Mouse (Mus musculus): ENCODE data around the gene Rnf6. TPM values are rescaled to one million over a fixed set of nuclear protein-coding genes. Genes with fewer than 3 reads are reported as not detected.

The Rnf6 gene
- polyA plus RNA-seq (2015; fragmentation: Illumina TruSeq; extraction: RNeasy Lipid Tissue Mini Kit (QIAGEN cat#74804); ENCODE audit: insufficient read depth, low replicate concordance) = 46.7 TPM

GRCm38 (mm10) chr5:146220879-146221714, at the start of gene Rnf6:
Gene Rnf6, minus strand, starts transcription at chr5:146221555.

GRCm38 (mm10) chr5:146230864-146231654, 9.7 kb upstream of the Rnf6 start, which contains the start of gene Cdk8:
Gene Cdk8, plus strand, starts transcription at chr5:146231230.

DNA sequence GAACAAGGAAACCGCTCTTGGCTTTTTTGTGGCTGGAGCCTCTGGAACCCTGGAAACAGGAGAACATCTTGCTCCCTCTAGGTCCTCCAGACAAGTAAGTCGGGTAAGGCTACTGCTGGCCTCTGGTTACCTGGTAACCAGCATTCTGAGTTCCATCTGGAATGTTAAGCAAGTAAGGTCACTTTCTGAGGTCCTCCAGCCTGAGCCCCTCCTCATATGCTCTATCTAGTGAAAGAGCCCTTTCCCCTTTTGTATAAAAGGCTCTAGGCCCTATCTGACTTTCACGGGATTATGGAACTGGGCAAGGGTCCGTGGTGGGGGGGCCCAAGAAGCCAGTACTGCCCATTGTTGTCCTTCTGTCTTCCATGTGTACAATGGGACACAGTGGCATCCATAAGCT, 36.2 kb downstream of the Rnf6 start, which contains the start of gene 1700001J03Rik:
1700001J03Rik (minus strand) TSS at position 101 of the 400 bp plus-strand sequence.

GRCm38 (mm10) chr5:146170621-146171020, 50.7 kb downstream of the Rnf6 start, which contains the start of gene Gm6309:
Gene Gm6309, minus strand, starts transcription at chr5:146170721.

GRCm38 (mm10) chr5:146160439-146160838, 60.9 kb downstream of the Rnf6 start, which contains the start of gene Gm5565:
Gene Gm5565, minus strand, starts transcription at chr5:146160539.

Other genes with a start within 250 kb of the Rnf6 start
- gene Cyp3a25, start 211.9 kb downstream of the Rnf6 start, polyA plus RNA-seq (2015; fragmentation: Illumina TruSeq; extraction: RNeasy Lipid Tissue Mini Kit (QIAGEN cat#74804); ENCODE audit: insufficient read depth, low replicate concordance) = not detected
- not detected for gene Cyp3a59, start 142.3 kb downstream of the Rnf6 start, polyA plus RNA-seq (2015; fragmentation: Illumina TruSeq; extraction: RNeasy Lipid Tissue Mini Kit (QIAGEN cat#74804); ENCODE audit: insufficient read depth, low replicate concordance)
- gene Gm5565, start 61.0 kb downstream of the Rnf6 start, polyA plus RNA-seq (2015; fragmentation: Illumina TruSeq; extraction: RNeasy Lipid Tissue Mini Kit (QIAGEN cat#74804); ENCODE audit: insufficient read depth, low replicate concordance) = not detected
- not detected for gene Gm6309, start 50.8 kb downstream of the Rnf6 start, polyA plus RNA-seq (2015; fragmentation: Illumina TruSeq; extraction: RNeasy Lipid Tissue Mini Kit (QIAGEN cat#74804); ENCODE audit: insufficient read depth, low replicate concordance)
- 0.80 TPM for gene 1700001J03Rik, start 36.3 kb downstream of the Rnf6 start, polyA plus RNA-seq (2015; fragmentation: Illumina TruSeq; extraction: RNeasy Lipid Tissue Mini Kit (QIAGEN cat#74804); ENCODE audit: insufficient read depth, low replicate concordance)
- gene Cdk8, start 9.7 kb upstream of the Rnf6 start, polyA plus RNA-seq (2015; fragmentation: Illumina TruSeq; extraction: RNeasy Lipid Tissue Mini Kit (QIAGEN cat#74804); ENCODE audit: insufficient read depth, low replicate concordance) = 49.3 TPM
- gene Wasf3, start 163.4 kb upstream of the Rnf6 start, polyA plus RNA-seq (2015; fragmentation: Illumina TruSeq; extraction: RNeasy Lipid Tissue Mini Kit (QIAGEN cat#74804); ENCODE audit: insufficient read depth, low replicate concordance) = 1.4 TPM

All from spleen, adult 10 weeks (tissue).